Mouse (Mus musculus): ENCODE results near the gene Dnase1.
"Not testable (repeated sequence)": the region's sequence is repeated elsewhere in the genome, so short reads cannot be mapped to it uniquely, and the experiment has no call there.

DNA sequence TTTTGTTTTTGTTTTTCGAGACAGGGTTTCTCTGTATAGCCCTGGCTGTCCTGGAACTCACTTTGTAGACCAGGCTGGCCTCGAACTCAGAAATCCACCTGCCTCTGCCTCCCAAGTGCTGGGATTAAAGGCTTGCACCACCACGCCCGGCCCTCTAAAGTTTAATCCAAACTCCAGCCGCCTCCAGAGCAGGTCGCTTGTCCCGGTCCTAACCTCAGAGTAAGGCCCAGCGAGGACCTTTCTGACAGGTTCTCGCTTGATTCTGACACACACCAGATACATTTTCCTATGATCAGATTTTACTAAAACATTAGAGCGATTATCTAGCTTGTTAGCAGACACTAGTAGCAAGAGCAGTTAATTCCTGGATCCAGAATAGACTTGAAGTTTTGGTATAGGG lies 41.6 kb downstream of the Dnase1 start:
- not testable (repeated sequence) for TF ChIP-seq POLR2A (IDR thresholded peaks at IDR 0.05; ENCODE audit: borderline replicate concordance, insufficient read depth, low read length); CTCF (IDR thresholded peaks at IDR 0.05; ENCODE audit: borderline replicate concordance, insufficient read depth, low read depth, low read length)
